Mouse (Mus musculus) hindbrain, postnatal 0 days (tissue): ENCODE measurements around the gene Cd274. TPM values are rescaled to one million over a fixed set of nuclear protein-coding genes. Genes with fewer than 3 reads are reported as not detected.

ENCODE experiments used
- ATAC-seq: fragments of 200-750 bp; cut with Nextera tagmentation; 2 replicates; pipeline ENCODE4 v1.8.0; 2017; ENCODE audit warnings: mild to moderate bottlenecking, moderate TSS enrichment, moderate library complexity
- DNase-seq: peaks from one replicate; pipeline ENCODE4 v3.0.0-alpha.2; 2015; ENCODE audit warnings: low spot score
- H3K27ac ChIP-seq: fragments of 300-500 bp; sonication (generic); 2 replicates; pipeline ENCODE4 v1.5.1; 2014; ENCODE audit warnings: mild to moderate bottlenecking
- H3K27me3 ChIP-seq: fragments of 300-500 bp; sonication (generic); 2 replicates; pipeline ENCODE4 v1.6.1; 2014; ENCODE audit warnings: low read length, mixed read lengths; ENCODE audit not compliant: insufficient read depth
- H3K36me3 ChIP-seq: fragments of 300-500 bp; sonication (generic); 2 replicates; pipeline ENCODE4 v1.6.1; 2014; ENCODE audit warnings: low read length, mixed read lengths; ENCODE audit not compliant: insufficient read depth
- H3K4me1 ChIP-seq: fragments of 300-500 bp; sonication (generic); 2 replicates; pipeline ENCODE4 v1.6.1; 2014; ENCODE audit warnings: antibody characterized with exemption, low read length, mixed read lengths; ENCODE audit not compliant: insufficient read depth
- H3K4me2 ChIP-seq: fragments of 300-500 bp; sonication (generic); 2 replicates; pipeline ENCODE4 v1.6.1; 2014; ENCODE audit warnings: low read depth, mild to moderate bottlenecking, low read length, moderate library complexity, mixed read lengths
- H3K4me3 ChIP-seq: fragments of 300-500 bp; sonication (generic); 2 replicates; pipeline ENCODE4 v1.5.1; 2014; ENCODE audit warnings: low read length
- H3K9ac ChIP-seq: fragments of 300-500 bp; sonication (generic); replicated peaks from 2 replicates; pipeline ENCODE4 v1.6.1; 2014; ENCODE audit warnings: mild to moderate bottlenecking, low read length, moderate library complexity, mixed read lengths
- H3K9me3 ChIP-seq: fragments of 300-500 bp; sonication (generic); 2 replicates; pipeline ENCODE4 v1.6.1; 2016; ENCODE audit warnings: low read length, mixed read lengths
- CTCF ChIP-seq: IDR thresholded peaks from 2 replicates; pipeline ENCODE4 v1.5.1; 2016; ENCODE audit warnings: antibody characterized with exemption, control low read depth, low read depth
- WGBS: fragments of 180-500 bp; shearing (Covaris S2); extraction: QIAGEN DNeasy Blood & Tissue Kit; methylation state at CpG from one replicate; pipeline ENCODE4 v1.1.7; 2014; 5-methylcytosine and 5-hydroxymethylcytosine counted together
- polyA plus RNA-seq: library from polyadenylated mRNA; unstranded; fragments of >200 nt; fragmentation: Nextera tagmentation; extraction: Ambion mirVana; gene quantifications from 2 replicates; pipeline ENCODE4 v1.2.1, GENCODE M21; 2015
- total RNA-seq: library from RNA; depleted of rRNA; stranded (reverse); fragments of >200 nt; gene quantifications from 2 replicates; pipeline ENCODE4 v1.2.3, GENCODE M21; 2014; rRNA removed

Gene Cd274
- total RNA-seq (0.16 and 0.61 TPM in 2 replicates), polyA plus RNA-seq (0.24 and 0.28 TPM in 2 replicates)

GRCm38 (mm10) chr19:29366969-29367622 is at the start of gene Cd274, which contains the start of gene Plgrkt:
Gene Cd274 (plus strand): TSS chr19:29367455.
Gene Plgrkt (minus strand): TSS chr19:29367390.
- H3K9me3 ChIP-seq: no peaks in the 10 kb centered on the region
- peak within 1 kb of the TSS; percentile 72 for H3K4me2 ChIP-seq
- no peaks in the 10 kb centered on the region for H3K36me3 ChIP-seq
- H3K4me3 ChIP-seq: peak within 1 kb of the TSS; percentile 54
- no peaks in the 10 kb centered on the region for H3K27me3 ChIP-seq
- no peak within 1 kb of the TSS for H3K27ac ChIP-seq
- H3K9ac ChIP-seq: peak within 1 kb of the TSS; percentile 40; the same call in 1 of the 2 replicates
- TF ChIP-seq CTCF: no peak
- ATAC-seq (peak; percentile 63), DNase-seq (peak; percentile 64)
- WGBS: 4% methylated on average over 26 of the region's 26 CpGs
- H3K4me1 ChIP-seq: peaks cover 4% of the 10 kb centered on the region; the same call in 1 of the 2 replicates

- no peak for ATAC-seq
- 79% methylated on average over 8 of the region's 8 CpGs for WGBS
These were observed 43.7 kb upstream of the Cd274 start for GRCm38 (mm10) chr19:29323416-29324049.

GRCm38 (mm10) chr19:29325053-29325851 is 42.0 kb upstream of the Cd274 start, which contains the start of gene Insl6:
Gene Insl6 (minus strand): TSS chr19:29325356.
- TF ChIP-seq CTCF: no peak
- Histone ChIP-seq H3K27me3 (no peaks in the 10 kb centered on the region), H3K36me3 (no peaks in the 10 kb centered on the region), H3K4me3 (peak within 1 kb of the TSS; percentile 35), H3K27ac (no peak within 1 kb of the TSS), H3K9me3 (no peaks in the 10 kb centered on the region), H3K4me2 (peak within 1 kb of the TSS; percentile 69), H3K4me1 (no peaks in the 10 kb centered on the region; the same call in 1 of the 2 replicates), H3K9ac (no peak within 1 kb of the TSS)
- peak; percentile 87 for ATAC-seq
- peak; percentile 44 for DNase-seq
- 6% methylated on average over 30 of the region's 31 CpGs for WGBS

More at GRCm38 (mm10) chr19:29323416-29324049, 43.7 kb upstream of the Cd274 start:
- Histone ChIP-seq H3K27ac (no peak overlapping the region), H3K9ac (no peak overlapping the region), H3K9me3 (no peaks in the 10 kb centered on the region), H3K4me3 (no peak overlapping the region), H3K36me3 (no peaks in the 10 kb centered on the region), H3K4me1 (no peaks in the 10 kb centered on the region; the same call in 1 of the 2 replicates), H3K4me2 (no peak overlapping the region), H3K27me3 (no peaks in the 10 kb centered on the region)
- TF ChIP-seq CTCF: no peak
- DNase-seq: no peak

GRCm38 (mm10) chr19:29325852-29326180 is 41.4 kb upstream of the Cd274 start:
- H3K4me3 ChIP-seq: no peak overlapping the region
- no peaks in the 10 kb centered on the region for H3K36me3 ChIP-seq
- ATAC-seq (no peak), DNase-seq (no peak)
- no peak for TF ChIP-seq CTCF
- no peaks in the 10 kb centered on the region; the same call in 1 of the 2 replicates for H3K4me1 ChIP-seq
- 75% methylated on average over 9 of the region's 9 CpGs for WGBS
- no peaks in the 10 kb centered on the region for H3K27me3 ChIP-seq
- H3K27ac ChIP-seq: no peak overlapping the region
- no peak overlapping the region for H3K4me2 ChIP-seq
- no peaks in the 10 kb centered on the region for H3K9me3 ChIP-seq
- H3K9ac ChIP-seq: no peak overlapping the region

GRCm38 (mm10) chr19:29326396-29326795 is 40.9 kb upstream of the Cd274 start:
- Histone ChIP-seq H3K4me2 (no peak overlapping the region), H3K9ac (no peak overlapping the region), H3K4me1 (no peaks in the 10 kb centered on the region; the same call in 1 of the 2 replicates), H3K36me3 (no peaks in the 10 kb centered on the region), H3K4me3 (no peak overlapping the region), H3K27me3 (no peaks in the 10 kb centered on the region), H3K9me3 (no peaks in the 10 kb centered on the region), H3K27ac (no peak overlapping the region)
- ATAC-seq (no peak), DNase-seq (no peak)
- no peak for TF ChIP-seq CTCF
- 74% methylated on average over 4 of the region's 4 CpGs for WGBS

GRCm38 (mm10) chr19:29326822-29327552 is 40.3 kb upstream of the Cd274 start:
- no peak for DNase-seq
- no peak overlapping the region for H3K27ac ChIP-seq
- no peaks in the 10 kb centered on the region for H3K36me3 ChIP-seq
- no peak overlapping the region for H3K4me3 ChIP-seq
- H3K9ac ChIP-seq: no peak overlapping the region
- no peaks in the 10 kb centered on the region for H3K9me3 ChIP-seq
- WGBS: 64% methylated on average over 13 of the region's 13 CpGs
- no peaks in the 10 kb centered on the region for H3K27me3 ChIP-seq
- H3K4me1 ChIP-seq: no peaks in the 10 kb centered on the region; the same call in 1 of the 2 replicates
- no peak for ATAC-seq
- no peak overlapping the region for H3K4me2 ChIP-seq
- no peak for TF ChIP-seq CTCF
